Mouse (Mus musculus) forebrain, embryonic 10.5 days (tissue): ENCODE measurements around the gene Lamtor1. TPM values are rescaled to one million over a fixed set of nuclear protein-coding genes. Genes with fewer than 3 reads are reported as not detected.
A peak's percentile ranks its signal among the peaks of the same experiment; 100 is the strongest.

Experiments
- DNase-seq: peaks from one replicate; pipeline ENCODE4 v3.0.0-alpha.2; 2017; ENCODE audit warnings: low spot score; ENCODE audit errors: extremely low spot score
- H3K27ac ChIP-seq: fragments of 300-500 bp; sonication (generic); 2 replicates; pipeline ENCODE4 v1.5.1; 2016; ENCODE audit warnings: mild to moderate bottlenecking
- H3K27me3 ChIP-seq: fragments of 300-500 bp; sonication (generic); 2 replicates; pipeline ENCODE4 v1.6.1; 2016; ENCODE audit warnings: mild to moderate bottlenecking; ENCODE audit not compliant: poor library complexity, severe bottlenecking
- H3K36me3 ChIP-seq: fragments of 300-500 bp; sonication (generic); replicated peaks from 2 replicates; pipeline ENCODE4 v1.6.1; 2016; ENCODE audit warnings: mild to moderate bottlenecking, moderate library complexity
- H3K4me1 ChIP-seq: fragments of 300-500 bp; sonication (generic); 2 replicates; pipeline ENCODE4 v1.6.1; 2016
- H3K4me3 ChIP-seq: fragments of 300-500 bp; sonication (generic); 2 replicates; pipeline ENCODE4 v1.5.1; 2016; ENCODE audit warnings: mild to moderate bottlenecking, moderate library complexity
- H3K9me3 ChIP-seq: fragments of 300-500 bp; sonication (generic); 2 replicates; pipeline ENCODE4 v1.6.1; 2016; ENCODE audit warnings: mild to moderate bottlenecking, moderate library complexity
- WGBS: fragments of 180-500 bp; shearing (Covaris S2); methylation state at CpG from one replicate; pipeline ENCODE4 v1.1.7; 2016; 5-methylcytosine and 5-hydroxymethylcytosine counted together
- polyA plus RNA-seq: library from polyadenylated mRNA; unstranded; fragments of >200 nt; fragmentation: Nextera tagmentation; extraction: Ambion mirVana; gene quantifications from 2 replicates; pipeline ENCODE4 v1.2.1, GENCODE M21; 2016

Gene Lamtor1
- polyA plus RNA-seq, 1 experiment from 2014 or later, result 165 TPM

DNA sequence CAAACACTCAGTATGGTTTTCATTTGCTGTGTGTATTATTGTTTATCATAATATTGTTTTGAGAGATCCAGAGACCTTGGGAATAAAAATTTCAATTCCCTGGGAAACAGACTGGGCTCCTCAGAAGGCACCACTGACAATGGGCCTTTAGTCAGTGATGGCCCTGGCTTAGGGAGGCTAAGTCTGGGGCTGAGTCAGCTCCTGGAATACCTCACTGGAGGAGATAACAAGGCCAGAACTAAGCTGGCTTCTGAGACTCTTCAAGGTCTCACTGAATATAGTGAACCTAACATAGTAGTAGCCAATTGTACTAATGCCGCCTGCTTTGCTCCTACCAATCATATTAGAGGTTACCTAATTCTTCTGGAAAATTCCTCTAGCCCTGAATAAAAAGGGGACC, 29.7 kb upstream of the Lamtor1 start:
- no peaks in the 10 kb centered on the region for H3K27me3 ChIP-seq
- H3K9me3 ChIP-seq, result no peaks in the 10 kb centered on the region
- H3K36me3 ChIP-seq, result no peaks in the 10 kb centered on the region
- no peak for DNase-seq
- 82% methylated on average over 1 of the region's 1 CpGs for WGBS
- no peak overlapping the region for H3K27ac ChIP-seq
- H3K4me1 ChIP-seq, result no peaks in the 10 kb centered on the region
- no peak overlapping the region for H3K4me3 ChIP-seq

DNA sequence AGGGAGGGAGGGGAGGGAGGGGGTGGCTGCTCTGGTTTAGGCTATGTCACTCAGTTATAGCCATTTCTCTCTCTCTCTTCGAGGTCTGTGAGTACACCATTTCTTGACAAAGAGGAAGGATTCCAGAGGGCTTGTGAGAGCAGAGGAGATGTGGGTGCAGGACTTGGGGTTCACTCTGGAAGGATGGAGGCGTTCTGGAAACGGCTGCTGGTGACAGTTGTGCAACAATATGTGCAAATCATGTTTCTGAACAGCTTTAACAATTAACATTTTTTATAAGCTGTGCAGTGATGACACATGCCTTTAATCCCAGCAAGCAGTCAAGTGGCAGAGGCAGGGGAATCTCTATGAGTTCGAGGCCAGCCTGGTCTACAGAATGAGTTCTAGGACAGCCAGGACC, 24.8 kb upstream of the Lamtor1 start:
- no peak overlapping the region for H3K4me3 ChIP-seq
- WGBS, result 88% methylated on average over 4 of the region's 4 CpGs
- no peaks in the 10 kb centered on the region for H3K36me3 ChIP-seq
- H3K27ac ChIP-seq, result no peak overlapping the region
- H3K27me3 ChIP-seq, result no peaks in the 10 kb centered on the region
- H3K4me1 ChIP-seq, result peaks cover 4% of the 10 kb centered on the region; the same call in 1 of the 2 replicates
- no peak for DNase-seq
- H3K9me3 ChIP-seq, result no peaks in the 10 kb centered on the region

DNA sequence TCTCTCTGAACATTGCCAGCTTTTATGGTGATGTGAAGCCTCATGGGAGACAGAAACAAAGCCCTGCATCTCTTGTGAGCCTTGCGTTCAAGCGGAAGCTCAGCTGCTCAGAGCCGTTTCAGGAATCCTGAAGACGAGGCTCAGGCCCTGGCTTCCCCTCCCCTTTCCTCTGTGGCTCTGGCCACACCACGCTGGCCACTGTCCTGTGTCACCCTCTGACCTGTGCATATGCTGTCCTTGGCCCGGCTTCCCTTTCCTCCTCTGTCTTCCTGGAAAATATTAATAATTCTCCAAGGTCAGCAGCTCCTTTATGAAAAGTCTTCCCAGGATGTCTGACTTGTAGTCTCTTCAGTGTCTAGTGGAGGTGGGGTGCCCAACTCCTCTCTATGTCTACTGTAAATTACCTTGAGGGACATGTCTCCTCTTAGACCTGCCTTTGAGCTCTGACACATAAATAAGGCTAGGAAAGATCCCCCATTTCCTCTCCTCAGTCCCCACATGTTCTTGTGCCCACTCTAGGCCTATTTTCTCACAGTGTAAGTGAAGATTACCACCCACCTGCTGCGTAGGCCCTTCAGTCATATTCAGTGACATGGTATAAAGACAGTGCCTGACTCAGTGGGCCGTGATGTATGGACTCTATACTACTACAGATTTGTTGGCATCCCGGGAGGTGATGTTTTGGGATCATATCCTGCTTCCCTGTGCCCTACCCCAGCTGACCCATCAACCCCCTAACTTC, 23.1 kb upstream of the Lamtor1 start:
- H3K9me3 ChIP-seq, result no peaks in the 10 kb centered on the region
- H3K27me3 ChIP-seq, result no peaks in the 10 kb centered on the region
- H3K4me1 ChIP-seq, result peaks cover 4% of the 10 kb centered on the region; the same call in 1 of the 2 replicates
- H3K4me3 ChIP-seq, result no peak overlapping the region
- no peak overlapping the region for H3K27ac ChIP-seq
- WGBS, result 67% methylated on average over 9 of the region's 9 CpGs
- H3K36me3 ChIP-seq, result no peaks in the 10 kb centered on the region
- no peak for DNase-seq

DNA sequence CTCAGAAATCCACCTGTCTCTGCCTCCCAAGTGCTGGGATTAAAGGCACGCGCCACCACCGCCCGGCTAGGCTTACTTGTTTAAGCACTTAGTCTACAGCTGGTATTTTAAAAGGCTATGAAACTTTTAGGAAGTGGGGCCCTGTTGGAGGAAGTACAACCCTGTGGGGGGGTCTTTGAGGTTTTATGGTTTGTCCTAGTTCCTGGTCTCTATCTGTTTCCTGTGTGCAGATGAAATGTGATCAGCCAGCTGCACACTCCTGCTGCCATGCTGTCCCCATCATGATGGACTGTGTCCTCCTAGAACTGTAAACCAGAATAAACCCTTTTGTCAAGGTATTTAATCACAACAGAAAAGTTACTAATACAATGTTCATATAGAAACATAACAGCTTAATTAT, 21.5 kb upstream of the Lamtor1 start:
- Histone ChIP-seq H3K27ac (no peak overlapping the region), H3K4me1 (peaks cover 4% of the 10 kb centered on the region; the same call in 1 of the 2 replicates), H3K4me3 (no peak overlapping the region), H3K9me3 (no peaks in the 10 kb centered on the region), H3K36me3 (no peaks in the 10 kb centered on the region), H3K27me3 (no peaks in the 10 kb centered on the region)
- DNase-seq, result no peak
- WGBS, result 97% methylated on average over 4 of the region's 4 CpGs

DNA sequence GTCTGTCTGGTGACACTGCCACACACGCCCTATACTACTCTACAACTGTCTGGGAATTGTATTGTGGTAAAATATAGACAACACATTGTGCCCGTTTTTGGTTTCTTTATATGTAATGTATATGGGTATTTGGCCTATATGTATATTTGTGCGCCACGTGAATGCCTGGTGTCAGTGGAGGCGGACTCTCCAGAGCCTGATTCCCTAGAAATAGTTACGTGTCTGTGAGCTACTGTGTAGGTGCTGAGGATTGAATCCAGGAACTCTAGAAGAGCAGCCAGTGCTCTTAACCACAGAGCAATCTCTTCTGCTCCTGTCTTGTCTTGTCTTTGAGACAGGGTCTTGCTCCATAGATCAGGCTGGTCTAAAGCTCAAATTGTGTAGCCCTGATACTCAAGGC, 19.4 kb upstream of the Lamtor1 start:
- H3K27me3 ChIP-seq, result no peaks in the 10 kb centered on the region

DNA sequence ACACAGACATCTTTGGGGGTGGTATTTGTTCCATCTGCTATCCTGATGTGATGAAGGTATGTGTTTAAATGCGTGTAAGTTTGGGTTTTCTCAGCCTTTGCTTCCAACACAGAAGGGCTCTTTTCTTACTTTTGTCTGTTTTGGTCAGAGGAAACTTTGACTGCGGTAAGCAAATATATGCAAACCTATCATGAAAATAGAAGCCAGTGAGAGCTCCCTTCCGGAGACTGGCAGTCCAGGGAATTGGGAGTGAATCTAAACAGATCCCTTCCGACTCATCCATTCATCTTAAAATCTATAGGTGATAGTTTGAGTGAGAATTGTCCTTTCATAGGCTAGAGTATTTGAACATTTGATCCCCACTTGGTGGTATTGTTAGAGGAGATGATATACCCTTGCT, 17.2 kb upstream of the Lamtor1 start:
- H3K27ac ChIP-seq, result no peak overlapping the region
- H3K4me1 ChIP-seq, result no peaks in the 10 kb centered on the region
- DNase-seq, result no peak
- H3K4me3 ChIP-seq, result no peak overlapping the region
- H3K36me3 ChIP-seq, result no peaks in the 10 kb centered on the region
- H3K9me3 ChIP-seq, result no peaks in the 10 kb centered on the region
- H3K27me3 ChIP-seq, result no peaks in the 10 kb centered on the region
- WGBS, result 91% methylated on average over 4 of the region's 4 CpGs

More for the DNA sequence above, 19.4 kb upstream of the Lamtor1 start:
- 89% methylated on average over 6 of the region's 6 CpGs for WGBS
- H3K9me3 ChIP-seq, result no peaks in the 10 kb centered on the region
- H3K27ac ChIP-seq, result no peak overlapping the region
- no peaks in the 10 kb centered on the region for H3K36me3 ChIP-seq
- H3K4me1 ChIP-seq, result peaks cover 4% of the 10 kb centered on the region; the same call in 1 of the 2 replicates
- H3K4me3 ChIP-seq, result no peak overlapping the region
- DNase-seq, result no peak

DNA sequence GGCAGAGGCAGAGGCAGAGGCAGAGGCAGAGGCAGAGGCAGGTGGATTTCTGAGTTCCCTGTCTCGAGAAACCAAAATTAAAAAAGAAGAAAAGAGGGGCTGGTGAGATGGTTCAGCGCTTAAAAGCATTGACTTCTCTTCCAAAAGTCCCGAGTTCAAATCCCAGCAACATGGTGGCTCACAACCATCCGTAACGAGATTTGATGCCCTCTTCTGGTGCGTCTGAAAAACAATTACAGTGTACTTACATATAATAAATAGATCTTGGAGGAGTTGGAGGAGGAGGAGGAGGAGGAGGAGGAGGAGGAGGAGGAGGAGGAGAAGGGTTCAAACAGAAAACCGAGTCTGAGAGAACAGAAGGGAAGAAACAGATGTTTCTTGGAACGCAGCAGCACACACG, 10.0 kb upstream of the Lamtor1 start:
- Histone ChIP-seq H3K27ac (peak overlapping the region; percentile 96), H3K27me3 (no peaks in the 10 kb centered on the region)
- WGBS, result 35% methylated on average over 9 of the region's 9 CpGs

DNA sequence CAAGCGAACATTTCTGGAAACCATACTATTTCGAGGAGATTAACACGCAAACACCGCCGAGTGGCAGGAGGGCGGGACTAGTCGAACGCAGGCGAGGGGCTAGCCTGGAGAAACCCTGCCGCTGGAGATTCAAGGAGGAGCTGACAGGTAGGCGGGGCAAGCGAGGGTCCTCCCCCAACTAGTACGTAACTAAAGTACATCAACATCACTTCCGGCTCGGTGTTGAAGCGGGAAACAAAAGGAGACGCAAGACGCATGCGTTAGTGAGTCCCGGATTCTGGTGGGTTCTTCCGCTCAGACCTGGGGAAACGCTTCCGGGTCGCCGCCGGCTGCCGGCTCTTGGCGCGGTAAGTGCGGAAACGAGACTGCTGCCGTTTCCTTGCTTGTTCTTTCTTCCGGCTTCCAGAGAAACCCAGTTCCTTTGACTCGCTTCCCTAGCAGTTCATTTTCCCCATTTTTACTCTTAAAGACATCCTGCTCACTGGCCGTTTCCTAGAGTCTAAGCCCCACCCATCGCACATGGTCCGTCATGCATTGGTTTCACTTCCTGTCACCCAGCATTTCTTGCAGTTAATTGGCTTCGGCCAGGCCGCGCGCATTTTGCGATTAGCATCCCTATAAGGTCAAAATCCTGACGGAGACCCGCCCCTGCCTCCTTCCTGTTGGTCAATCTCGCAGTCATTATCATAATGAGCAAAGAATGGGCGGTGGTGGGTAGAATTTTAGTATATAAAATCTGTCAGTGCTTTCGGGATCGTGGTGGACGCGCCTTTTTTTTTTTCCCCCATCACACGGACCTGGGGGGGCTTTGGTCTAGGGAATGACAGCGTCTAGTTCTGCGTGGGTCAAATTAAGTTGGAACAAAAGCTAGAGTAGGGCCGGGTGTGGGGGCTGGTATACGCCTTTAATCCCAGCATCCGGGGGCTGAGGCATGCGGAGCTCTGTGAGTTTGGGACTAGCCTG, 9.3 kb upstream of the Lamtor1 start:
- Histone ChIP-seq H3K27ac (peak overlapping the region; percentile 96), H3K9me3 (no peaks in the 10 kb centered on the region), H3K4me1 (peaks cover 18% of the 10 kb centered on the region), H3K36me3 (peaks cover 33% of the 10 kb centered on the region), H3K27me3 (no peaks in the 10 kb centered on the region), H3K4me3 (peak overlapping the region; percentile 66)
- WGBS, result under 1% methylated on average over 57 of the region's 57 CpGs
- DNase-seq, result peak; percentile 97

More for the DNA sequence above, 10.0 kb upstream of the Lamtor1 start:
- Histone ChIP-seq H3K9me3 (no peaks in the 10 kb centered on the region), H3K4me1 (peaks cover 18% of the 10 kb centered on the region), H3K36me3 (peaks cover 26% of the 10 kb centered on the region), H3K4me3 (peak overlapping the region; percentile 66)
- DNase-seq, result no peak

DNA sequence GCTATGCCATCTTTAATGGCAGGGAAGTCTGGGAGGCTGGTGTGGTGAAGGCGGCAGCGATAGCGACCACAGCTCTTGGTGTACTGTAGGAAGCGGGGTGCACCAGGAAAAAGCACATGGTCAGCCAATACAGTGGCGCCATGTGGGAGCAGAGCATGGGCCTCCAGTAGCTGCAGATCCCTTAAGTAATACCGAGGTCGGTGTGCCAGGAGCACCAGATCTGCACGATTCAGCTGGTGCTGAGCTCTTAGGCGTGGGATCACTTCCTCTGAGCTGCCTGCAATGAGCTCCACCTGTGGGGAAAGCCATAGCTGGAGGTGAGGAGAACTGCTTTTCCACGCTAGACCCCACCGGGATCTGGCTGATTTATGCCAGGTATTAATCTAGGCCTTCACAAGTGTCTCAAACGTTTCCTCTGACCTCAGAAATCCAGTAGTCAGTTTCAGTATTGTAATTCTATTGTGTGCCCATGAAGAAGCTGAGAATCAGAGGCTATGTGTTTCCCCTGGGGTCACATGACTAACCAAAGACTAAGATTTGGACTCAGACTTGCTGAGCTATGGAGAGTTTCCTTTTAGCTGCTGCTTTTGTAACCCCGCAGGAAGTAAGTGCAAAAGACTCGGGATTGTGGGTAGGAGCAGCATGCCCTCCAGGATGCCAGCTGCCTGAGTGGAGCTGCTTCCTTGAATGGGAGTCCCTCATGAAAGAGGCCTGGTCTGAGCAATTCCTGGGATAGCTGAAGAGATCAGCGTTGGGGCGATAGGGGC, 5.2 kb upstream of the Lamtor1 start:
- DNase-seq, result no peak
- Histone ChIP-seq H3K36me3 (peaks cover 48% of the 10 kb centered on the region), H3K27me3 (no peaks in the 10 kb centered on the region), H3K4me3 (no peak overlapping the region), H3K9me3 (0 out of 2 replicates have a peak, but pooled peaks cover 5% of the 10 kb centered on the region), H3K27ac (no peak overlapping the region), H3K4me1 (peaks cover 20% of the 10 kb centered on the region)
- WGBS, result 91% methylated on average over 16 of the region's 16 CpGs

DNA sequence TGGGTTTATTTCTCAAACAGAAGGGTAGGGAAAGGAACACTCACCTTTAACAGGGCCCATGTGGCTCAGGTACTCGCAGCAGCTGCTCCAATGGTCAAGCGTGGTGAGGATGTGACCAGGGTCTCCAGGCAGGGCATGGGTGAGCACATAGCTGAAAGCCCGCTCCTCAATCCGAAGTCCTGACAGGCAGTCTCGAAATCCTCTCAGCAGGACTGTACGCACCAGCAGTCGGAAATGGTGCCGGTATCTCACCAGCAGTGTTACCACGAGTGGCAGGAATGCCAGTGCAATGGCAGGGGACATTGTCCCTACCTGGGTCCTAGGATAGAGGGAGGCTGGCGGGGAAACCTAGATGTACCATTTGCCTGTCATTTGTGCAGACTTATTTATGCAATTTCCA, 3.7 kb upstream of the Lamtor1 start:
- Histone ChIP-seq H3K9me3 (0 out of 2 replicates have a peak, but pooled peaks cover 5% of the 10 kb centered on the region), H3K4me3 (no peak overlapping the region), H3K36me3 (peaks cover 48% of the 10 kb centered on the region), H3K27ac (no peak overlapping the region), H3K27me3 (no peaks in the 10 kb centered on the region), H3K4me1 (peaks cover 21% of the 10 kb centered on the region)
- no peak for DNase-seq
- 95% methylated on average over 10 of the region's 10 CpGs for WGBS

DNA sequence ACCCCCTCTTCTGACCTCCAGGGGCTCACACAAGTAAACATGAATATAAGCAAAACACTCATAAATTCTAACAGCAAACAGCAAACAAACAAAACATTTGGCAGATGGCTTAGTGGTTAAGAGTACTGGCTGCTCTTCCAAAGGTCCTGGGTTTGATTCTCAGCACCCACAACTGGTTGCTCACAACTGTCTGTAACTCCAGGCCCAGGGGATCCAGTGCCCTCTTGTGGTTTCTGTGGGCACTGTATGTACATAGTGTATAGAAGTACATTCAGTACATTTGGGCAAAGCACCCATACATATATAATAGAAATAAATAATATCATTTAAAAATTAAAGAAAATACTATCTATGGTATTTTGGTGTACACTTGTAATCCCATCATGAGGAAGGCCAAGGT, 2.9 kb upstream of the Lamtor1 start:
- Histone ChIP-seq H3K4me3 (no peak overlapping the region), H3K27me3 (no peaks in the 10 kb centered on the region), H3K27ac (no peak overlapping the region), H3K36me3 (peaks cover 47% of the 10 kb centered on the region), H3K9me3 (0 out of 2 replicates have a peak, but pooled peaks cover 5% of the 10 kb centered on the region), H3K4me1 (peaks cover 22% of the 10 kb centered on the region)
- no peak for DNase-seq

DNA sequence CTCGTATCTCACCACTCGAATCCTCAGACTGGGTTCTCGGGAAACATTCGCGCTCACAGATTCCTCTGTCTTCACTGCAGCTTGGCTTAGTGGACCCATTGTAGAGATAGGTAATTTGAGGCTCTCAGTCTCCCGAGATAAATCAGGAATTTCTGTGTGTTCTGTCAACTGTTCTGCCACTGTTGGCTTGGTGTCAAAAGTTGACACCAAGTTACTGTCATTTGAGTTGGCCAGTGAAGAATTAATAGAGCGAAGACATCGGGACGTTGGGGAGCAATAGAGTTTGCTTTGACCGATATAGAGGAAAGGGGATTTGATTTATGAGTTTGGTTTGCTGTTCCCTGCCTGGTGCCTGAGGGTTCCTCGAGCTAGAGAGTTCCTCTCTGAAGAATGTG, 580 bp downstream of the Lamtor1 start, which contains the start of gene Tomt:
Tomt (minus strand) TSS at position 73 of the 395 bp plus-strand sequence.
- H3K4me1 ChIP-seq, result peaks cover 27% of the 10 kb centered on the region
- H3K27me3 ChIP-seq, result no peaks in the 10 kb centered on the region
- WGBS, result 25% methylated on average over 11 of the region's 11 CpGs
- peaks cover 41% of the 10 kb centered on the region for H3K36me3 ChIP-seq
- peak within 1 kb of the TSS; percentile 99 for H3K27ac ChIP-seq
- DNase-seq, result no peak
- 0 out of 2 replicates have a peak, but pooled peaks cover 5% of the 10 kb centered on the region for H3K9me3 ChIP-seq
- H3K4me3 ChIP-seq, result peak within 1 kb of the TSS; percentile 88
